Mouse (Mus musculus) lung, adult 2 months (tissue): Measurements from ENCODE around the gene H13. TPM values are rescaled to one million over a fixed set of nuclear protein-coding genes. Genes with fewer than 3 reads are reported as not detected.
"Not testable (repeated sequence)": the region's sequence is repeated elsewhere in the genome, so short reads cannot be mapped to it uniquely, and the experiment has no call there.

ENCODE experiments used
- DNase-seq: peaks from one replicate; pipeline ENCODE4 v3.0.0; 2022
- H3K4me1 ChIP-seq: fragments of 200-500 bp; 2 replicates; pipeline ENCODE4 v1.6.1; 2011; ENCODE audit warnings: low read length; ENCODE audit not compliant: control insufficient read depth, insufficient read depth
- H3K4me3 ChIP-seq: fragments of 200-500 bp; replicated peaks from 2 replicates; pipeline ENCODE3; 2011; ENCODE audit warnings: low read depth, mild to moderate bottlenecking, control low read depth, low read length; ENCODE audit errors: extremely low read depth
- CTCF ChIP-seq: fragments of 200-500 bp; IDR thresholded peaks from 2 replicates; pipeline ENCODE4 v1.5.1; 2011; ENCODE audit warnings: mild to moderate bottlenecking, low read length, control low read depth; ENCODE audit not compliant: insufficient read depth
- POLR2A ChIP-seq: fragments of 200-500 bp; IDR thresholded peaks from 2 replicates; pipeline ENCODE4 v1.6.1; 2011; ENCODE audit warnings: low read depth, mild to moderate bottlenecking, control low read depth, low read length, borderline replicate concordance; ENCODE audit errors: extremely low read depth
- WGBS: fragments of 180-500 bp; shearing (Covaris S2); methylation state at CpG from one replicate; pipeline ENCODE4 v1.1.7; 2018; 5-methylcytosine and 5-hydroxymethylcytosine counted together
- polyA plus RNA-seq: library from polyadenylated mRNA; depleted of rRNA; stranded (reverse); fragments of >200 nt; gene quantifications from 2 replicates; pipeline ENCODE4 v1.2.3, GENCODE M21; 2012

H13 gene
- polyA plus RNA-seq, 1 experiment = 125 TPM

- WGBS = 52% methylated on average over 10 of the region's 10 CpGs
- H3K4me1 ChIP-seq = no peaks in the 10 kb centered on the region
- H3K4me3 ChIP-seq = no peak overlapping the region
- no peak for DNase-seq
- TF ChIP-seq CTCF = peak; percentile 40
- TF ChIP-seq POLR2A = no peak
Observed at GRCm38 (mm10) chr2:152657398-152657797, 11.9 kb upstream of the H13 start.

- H3K4me1 ChIP-seq = no peaks in the 10 kb centered on the region
- TF ChIP-seq CTCF (no peak), POLR2A (no peak)
- H3K4me3 ChIP-seq = no peak overlapping the region
- whole genome bisulfite sequencing = 71% methylated on average over 6 of the region's 6 CpGs
- DNase-seq = no peak
Observed at GRCm38 (mm10) chr2:152661163-152661562, 8.1 kb upstream of the H13 start.

GRCm38 (mm10) chr2:152666191-152666590, 3.1 kb upstream of the H13 start:
- H3K4me1 ChIP-seq, DNase-seq, H3K4me3 ChIP-seq: not testable (repeated sequence)
- WGBS = 63% methylated on average over 3 of the region's 3 CpGs

GRCm38 (mm10) chr2:152669639-152670484, 601 bp downstream of the H13 start:
- WGBS = 2% methylated on average over 46 of the region's 46 CpGs

GRCm38 (mm10) chr2:152670983-152671641, 1.9 kb downstream of the H13 start:
- TF ChIP-seq POLR2A = no peak
- TF ChIP-seq CTCF = no peak
- H3K4me1 ChIP-seq = peaks cover 18% of the 10 kb centered on the region
- H3K4me3 ChIP-seq = no peak overlapping the region
- WGBS = 28% methylated on average over 9 of the region's 9 CpGs
- DNase-seq = no peak

More at GRCm38 (mm10) chr2:152669639-152670484, 601 bp downstream of the H13 start:
- peaks cover 18% of the 10 kb centered on the region for H3K4me1 ChIP-seq
- TF ChIP-seq POLR2A = no peak
- no peak for TF ChIP-seq CTCF
- peak; percentile 25 for DNase-seq
- peak overlapping the region; percentile 77 for H3K4me3 ChIP-seq

GRCm38 (mm10) chr2:152671642-152671999, 2.4 kb downstream of the H13 start:
- H3K4me3 ChIP-seq = no peak overlapping the region
- WGBS = 6% methylated on average over 5 of the region's 5 CpGs
- TF ChIP-seq CTCF = peak; percentile 55
- TF ChIP-seq POLR2A = no peak
- H3K4me1 ChIP-seq = peaks cover 18% of the 10 kb centered on the region
- DNase-seq = no peak

- WGBS = 51% methylated on average over 12 of the region's 12 CpGs
- Histone ChIP-seq H3K4me3 (no peak overlapping the region), H3K4me1 (peaks cover 18% of the 10 kb centered on the region)
- DNase-seq = peak; percentile 41
- no peak for TF ChIP-seq POLR2A
- TF ChIP-seq CTCF = no peak
Observed at GRCm38 (mm10) chr2:152672166-152672565, 2.9 kb downstream of the H13 start.

- DNase-seq = no peak
- H3K4me3 ChIP-seq = no peak overlapping the region
- TF ChIP-seq CTCF = no peak
- TF ChIP-seq POLR2A = no peak
- H3K4me1 ChIP-seq = peaks cover 18% of the 10 kb centered on the region
- WGBS = 41% methylated on average over 11 of the region's 11 CpGs
Observed at GRCm38 (mm10) chr2:152674148-152674547, 4.9 kb downstream of the H13 start.

- no peak for DNase-seq
- TF ChIP-seq CTCF (no peak), POLR2A (no peak)
- peaks cover 18% of the 10 kb centered on the region for H3K4me1 ChIP-seq
- WGBS = 85% methylated on average over 13 of the region's 13 CpGs
- no peak overlapping the region for H3K4me3 ChIP-seq
Observed at GRCm38 (mm10) chr2:152675252-152675791, 6.1 kb downstream of the H13 start.

GRCm38 (mm10) chr2:152678302-152678701, 9.0 kb downstream of the H13 start:
- 48% methylated on average over 3 of the region's 3 CpGs for WGBS
- DNase-seq = no peak
- TF ChIP-seq CTCF (peak; percentile 33; the same call in 1 of the 2 replicates), POLR2A (no peak)
- Histone ChIP-seq H3K4me1 (peaks cover 4% of the 10 kb centered on the region), H3K4me3 (no peak overlapping the region)
